Mouse (Mus musculus) embryonic fibroblast, embryonic 13.5 days (primary cell): Measurements from ENCODE around the gene Trim67.

Source experiments
- CTCF ChIP-seq: IDR thresholded peaks from 2 replicates; pipeline ENCODE4 v1.5.1; 2011; ENCODE audit warnings: mild to moderate bottlenecking, control low read depth, low read length, moderate library complexity, borderline replicate concordance; ENCODE audit not compliant: insufficient read depth
- POLR2A ChIP-seq: IDR thresholded peaks from 2 replicates; pipeline ENCODE4 v1.6.1; 2011; ENCODE audit warnings: low read depth, mild to moderate bottlenecking, control low read depth, low read length, moderate library complexity

GRCm38 (mm10) chr8:124758544-124758943 is 34.3 kb upstream of the Trim67 start:
- TF ChIP-seq CTCF: peak; percentile 52; the same call in 1 of the 2 replicates
- no peak for TF ChIP-seq POLR2A
